Mouse (Mus musculus): ENCODE data around the gene Akain1. TPM values are rescaled to one million over a fixed set of nuclear protein-coding genes. Genes with fewer than 3 reads are reported as not detected.

Gene Akain1
- total and polyA plus RNA-seq, 2 experiments from 2014 or later, result 0.53 to 0.55 TPM

DNA sequence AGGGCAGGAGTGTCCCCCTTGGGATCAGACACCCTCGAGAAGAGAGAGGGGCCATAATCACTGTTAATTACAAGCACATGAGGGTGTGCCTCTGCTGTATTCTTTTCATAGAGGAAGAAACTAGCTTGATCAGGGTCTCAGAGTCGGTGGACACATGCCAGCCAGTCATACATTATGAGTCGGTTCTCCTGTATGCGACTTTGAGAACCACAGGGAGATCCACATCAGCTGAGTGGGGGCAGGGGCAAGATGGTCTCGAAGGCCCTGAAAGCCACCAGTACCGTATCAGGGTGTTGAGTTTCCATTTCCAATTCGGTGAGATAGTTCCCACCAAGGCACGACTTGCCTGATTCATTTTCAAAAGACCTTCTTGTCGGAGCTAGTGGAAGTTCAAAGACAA, 33.3 kb downstream of the Akain1 start:
- no peak overlapping the region for H3K4me2 ChIP-seq (ENCODE audit: low read depth, low read length, poor library complexity, severe bottlenecking)
- no peaks in the 10 kb centered on the region for H3K9me3 ChIP-seq (ENCODE audit: low read length)
- ATAC-seq (ENCODE audit: low FRiP score) (no peak), DNase-seq (ENCODE audit: low spot score) (no peak)
- H3K4me1 ChIP-seq (ENCODE audit: insufficient read depth, low read length), result no peaks in the 10 kb centered on the region
- H3K4me3 ChIP-seq (ENCODE audit: low read depth, low read length), result no peak overlapping the region
- no peak overlapping the region for H3K27ac ChIP-seq (ENCODE audit: low read depth, low read length)
- no peaks in the 10 kb centered on the region for H3K36me3 ChIP-seq (ENCODE audit: insufficient read depth, low read length)
- no peak overlapping the region for H3K9ac ChIP-seq (replicated peaks; ENCODE audit: low read length, poor library complexity, severe bottlenecking)
- TF ChIP-seq CTCF (IDR thresholded peaks at IDR 0.05), result no peak
- H3K27me3 ChIP-seq (ENCODE audit: insufficient read depth, low read length), result no peaks in the 10 kb centered on the region; the same call in 1 of the 2 replicates
- WGBS, result 78% methylated on average over 9 of the region's 9 CpGs

DNA sequence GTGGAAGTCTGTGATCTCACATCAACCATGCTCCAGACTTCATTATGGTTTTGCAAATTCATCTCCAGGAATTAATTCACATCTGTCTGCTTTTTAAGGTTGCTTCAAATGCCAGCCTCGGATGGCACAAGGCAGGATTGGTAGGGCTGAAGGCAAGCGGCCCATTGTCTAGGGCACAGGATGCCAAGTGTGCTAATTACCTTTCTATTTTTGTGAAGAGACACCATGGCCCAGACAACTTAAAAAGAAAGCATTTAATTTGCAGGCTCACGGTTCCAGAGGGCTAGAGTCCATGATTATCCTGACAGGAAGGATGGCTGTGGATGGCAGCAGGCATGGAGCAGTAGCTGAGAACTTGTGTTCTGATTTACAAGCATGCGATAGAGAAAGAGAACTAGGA, 35.0 kb downstream of the Akain1 start:
- TF ChIP-seq CTCF (IDR thresholded peaks at IDR 0.05), result no peak
- no peak overlapping the region for H3K9ac ChIP-seq (replicated peaks; ENCODE audit: low read length, poor library complexity, severe bottlenecking)
- no peaks in the 10 kb centered on the region for H3K4me1 ChIP-seq (ENCODE audit: insufficient read depth, low read length)
- no peak for DNase-seq (ENCODE audit: low spot score)
- no peaks in the 10 kb centered on the region for H3K36me3 ChIP-seq (ENCODE audit: insufficient read depth, low read length)
- no peak for ATAC-seq (ENCODE audit: low FRiP score)
- H3K4me3 ChIP-seq (ENCODE audit: low read depth, low read length), result no peak overlapping the region
- no peaks in the 10 kb centered on the region for H3K9me3 ChIP-seq (ENCODE audit: low read length)
- no peak overlapping the region for H3K27ac ChIP-seq (ENCODE audit: low read depth, low read length)
- 83% methylated on average over 4 of the region's 4 CpGs for WGBS
- no peak overlapping the region for H3K4me2 ChIP-seq (ENCODE audit: low read depth, low read length, poor library complexity, severe bottlenecking)
- H3K27me3 ChIP-seq (ENCODE audit: insufficient read depth, low read length), result no peaks in the 10 kb centered on the region; the same call in 1 of the 2 replicates

DNA sequence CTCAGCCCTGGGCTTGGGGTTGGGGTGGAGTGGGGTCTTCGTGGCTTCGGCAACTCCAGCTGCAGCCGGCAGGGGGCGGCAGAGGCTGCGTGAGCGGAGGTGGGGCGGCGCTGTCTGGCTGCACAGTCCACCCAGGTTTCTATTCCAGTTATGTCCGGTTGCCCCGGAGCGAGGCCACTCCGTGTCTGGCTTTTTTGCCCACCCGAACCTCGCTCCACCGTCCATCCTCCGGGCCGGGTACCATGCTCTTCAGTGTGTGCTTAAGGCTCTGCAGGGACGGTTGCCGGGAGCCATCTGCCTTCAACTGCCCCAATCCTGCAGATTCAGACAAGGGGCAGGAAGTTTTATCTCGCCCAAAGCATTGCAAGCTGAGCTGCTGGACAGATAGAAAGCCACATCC, 36.3 kb downstream of the Akain1 start:
- H3K4me2 ChIP-seq (ENCODE audit: low read depth, low read length, poor library complexity, severe bottlenecking), result peak overlapping the region; percentile 70
- peak; percentile 83 for TF ChIP-seq CTCF (IDR thresholded peaks at IDR 0.05)
- peak; percentile 42 for DNase-seq (ENCODE audit: low spot score)
- peak overlapping the region; percentile 39 for H3K4me3 ChIP-seq (ENCODE audit: low read depth, low read length)
- no peaks in the 10 kb centered on the region; the same call in 1 of the 2 replicates for H3K27me3 ChIP-seq (ENCODE audit: insufficient read depth, low read length)
- no peak overlapping the region for H3K27ac ChIP-seq (ENCODE audit: low read depth, low read length)
- H3K4me1 ChIP-seq (ENCODE audit: insufficient read depth, low read length), result no peaks in the 10 kb centered on the region
- no peaks in the 10 kb centered on the region for H3K9me3 ChIP-seq (ENCODE audit: low read length)
- peak; percentile 80 for ATAC-seq (ENCODE audit: low FRiP score)
- no peaks in the 10 kb centered on the region for H3K36me3 ChIP-seq (ENCODE audit: insufficient read depth, low read length)
- 1% methylated on average over 20 of the region's 20 CpGs for WGBS
- peak overlapping the region; percentile 56 for H3K9ac ChIP-seq (replicated peaks; ENCODE audit: low read length, poor library complexity, severe bottlenecking)

DNA sequence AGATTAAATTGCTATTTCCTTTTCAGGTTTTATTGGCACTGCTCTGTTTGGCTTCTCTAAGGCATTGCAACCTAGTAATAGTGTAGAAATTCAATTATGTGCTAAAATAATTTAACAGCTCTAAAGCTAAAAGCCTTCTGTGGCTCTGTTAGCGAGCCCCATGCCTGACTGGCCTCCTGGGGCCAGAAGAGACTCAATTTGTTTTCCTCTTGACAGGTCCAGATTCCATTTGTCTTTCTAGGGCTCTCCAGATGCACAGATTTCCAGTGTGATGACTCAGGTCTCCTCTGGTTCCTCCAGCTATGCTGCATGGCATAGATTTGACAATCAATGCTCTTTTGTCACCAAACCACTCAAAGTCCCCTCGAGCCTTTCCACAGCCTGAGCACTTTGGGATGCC, 38.4 kb downstream of the Akain1 start:
- no peaks in the 10 kb centered on the region for H3K4me1 ChIP-seq (ENCODE audit: insufficient read depth, low read length)
- H3K27me3 ChIP-seq (ENCODE audit: insufficient read depth, low read length), result no peaks in the 10 kb centered on the region; the same call in 1 of the 2 replicates
- H3K27ac ChIP-seq (ENCODE audit: low read depth, low read length), result no peak overlapping the region
- TF ChIP-seq CTCF (IDR thresholded peaks at IDR 0.05), result no peak
- DNase-seq (ENCODE audit: low spot score) (peak; percentile 25), ATAC-seq (ENCODE audit: low FRiP score) (no peak)
- H3K9me3 ChIP-seq (ENCODE audit: low read length), result no peaks in the 10 kb centered on the region
- no peaks in the 10 kb centered on the region for H3K36me3 ChIP-seq (ENCODE audit: insufficient read depth, low read length)
- WGBS, result 49% methylated on average over 2 of the region's 2 CpGs
- H3K9ac ChIP-seq (replicated peaks; ENCODE audit: low read length, poor library complexity, severe bottlenecking), result no peak overlapping the region
- no peak overlapping the region for H3K4me3 ChIP-seq (ENCODE audit: low read depth, low read length)
- H3K4me2 ChIP-seq (ENCODE audit: low read depth, low read length, poor library complexity, severe bottlenecking), result no peak overlapping the region

DNA sequence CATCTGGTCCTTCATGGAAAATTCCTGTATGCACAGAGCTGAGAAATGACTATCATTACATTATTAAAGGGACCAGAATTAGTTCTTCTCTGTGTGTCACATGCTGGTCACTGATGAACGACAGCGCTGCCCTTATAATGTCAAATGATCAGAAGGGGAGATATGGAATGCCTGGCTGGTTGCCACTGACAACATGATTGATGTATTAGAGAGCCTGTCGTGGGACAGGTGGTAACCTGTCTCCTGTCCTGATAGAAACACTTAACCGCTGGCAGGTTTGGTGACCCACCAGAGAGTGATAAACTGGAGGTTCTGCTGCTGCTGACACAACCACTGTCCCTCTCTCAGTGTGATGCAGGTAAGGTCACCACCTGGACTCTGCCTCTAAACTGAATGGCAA, 40.1 kb downstream of the Akain1 start:
- WGBS, result 89% methylated on average over 4 of the region's 4 CpGs
- Histone ChIP-seq H3K4me1 (ENCODE audit: insufficient read depth, low read length) (no peaks in the 10 kb centered on the region), H3K4me3 (ENCODE audit: low read depth, low read length) (no peak overlapping the region), H3K9me3 (ENCODE audit: low read length) (no peaks in the 10 kb centered on the region), H3K4me2 (ENCODE audit: low read depth, low read length, poor library complexity, severe bottlenecking) (no peak overlapping the region), H3K9ac (replicated peaks; ENCODE audit: low read length, poor library complexity, severe bottlenecking) (no peak overlapping the region), H3K27ac (ENCODE audit: low read depth, low read length) (no peak overlapping the region), H3K36me3 (ENCODE audit: insufficient read depth, low read length) (no peaks in the 10 kb centered on the region), H3K27me3 (ENCODE audit: insufficient read depth, low read length) (no peaks in the 10 kb centered on the region)
- DNase-seq (ENCODE audit: low spot score) (no peak), ATAC-seq (ENCODE audit: low FRiP score) (no peak)
- TF ChIP-seq CTCF (IDR thresholded peaks at IDR 0.05), result no peak

DNA sequence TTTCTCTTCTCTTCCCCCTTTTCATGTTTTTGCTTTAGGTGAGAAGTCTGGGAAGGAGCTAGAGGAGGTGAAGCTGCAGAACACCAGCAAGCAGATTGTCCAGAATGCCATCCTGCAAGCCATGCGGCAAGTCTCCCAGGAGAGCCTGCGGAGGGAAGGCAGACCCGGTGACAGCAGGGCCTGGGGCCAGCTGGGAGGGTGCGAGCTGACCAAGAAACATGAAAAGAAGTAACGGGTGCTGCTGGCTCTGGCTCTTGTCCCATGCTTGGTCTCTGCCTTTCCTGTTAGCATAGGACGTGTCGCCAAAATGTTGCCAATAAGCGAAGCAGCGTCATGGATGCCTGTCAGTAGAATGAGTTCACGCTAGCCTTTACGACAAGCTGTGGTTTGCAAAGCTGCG, 48.0 kb downstream of the Akain1 start:
- H3K4me2 ChIP-seq (ENCODE audit: low read depth, low read length, poor library complexity, severe bottlenecking), result no peak overlapping the region
- WGBS, result 85% methylated on average over 12 of the region's 12 CpGs
- no peak for DNase-seq (ENCODE audit: low spot score)

More for the DNA sequence above, 48.0 kb downstream of the Akain1 start:
- Histone ChIP-seq H3K9ac (replicated peaks; ENCODE audit: low read length, poor library complexity, severe bottlenecking) (no peak overlapping the region), H3K36me3 (ENCODE audit: insufficient read depth, low read length) (no peaks in the 10 kb centered on the region), H3K9me3 (ENCODE audit: low read length) (no peaks in the 10 kb centered on the region), H3K27me3 (ENCODE audit: insufficient read depth, low read length) (no peaks in the 10 kb centered on the region), H3K4me3 (ENCODE audit: low read depth, low read length) (no peak overlapping the region), H3K4me1 (ENCODE audit: insufficient read depth, low read length) (no peaks in the 10 kb centered on the region), H3K27ac (ENCODE audit: low read depth, low read length) (no peak overlapping the region)
- ATAC-seq (ENCODE audit: low FRiP score), result no peak
- TF ChIP-seq CTCF (IDR thresholded peaks at IDR 0.05), result no peak

Measured in midbrain, postnatal 0 days (tissue).